Mouse (Mus musculus): Measurements from ENCODE around the gene Gm26938.

Gene Gm26938

GRCm38 (mm10) chr5:139816445-139816844, 9.8 kb downstream of the Gm26938 start:
- DNase-seq (ENCODE audit: low spot score in 2 of 2), result no peak

GRCm38 (mm10) chr5:139815964-139816363, 10.2 kb downstream of the Gm26938 start:
- no peak for DNase-seq (ENCODE audit: low spot score in 2 of 2)

- DNase-seq (ENCODE audit: low spot score in 2 of 2), result no peak
Observed at GRCm38 (mm10) chr5:139813963-139814381, 12.2 kb downstream of the Gm26938 start.

GRCm38 (mm10) chr5:139813126-139813490, 13.1 kb downstream of the Gm26938 start:
- no peak for DNase-seq (ENCODE audit: low spot score in 2 of 2)

- DNase-seq (ENCODE audit: low spot score in 2 of 2), result no peak
Observed at GRCm38 (mm10) chr5:139812398-139813125, 13.6 kb downstream of the Gm26938 start.

GRCm38 (mm10) chr5:139811677-139812397, 14.4 kb downstream of the Gm26938 start:
- DNase-seq (ENCODE audit: low spot score in 2 of 2), result no peak

- DNase-seq (ENCODE audit: low spot score in 2 of 2), result no peak
Observed at GRCm38 (mm10) chr5:139809397-139809796, 16.8 kb downstream of the Gm26938 start.

GRCm38 (mm10) chr5:139805924-139806323, 20.3 kb downstream of the Gm26938 start:
- DNase-seq (ENCODE audit: low spot score in 2 of 2), result no peak

- DNase-seq (ENCODE audit: low spot score in 2 of 2), result no peak
Observed at GRCm38 (mm10) chr5:139804573-139805111, 21.6 kb downstream of the Gm26938 start.

- no peak for DNase-seq (ENCODE audit: low spot score in 2 of 2)
Observed at GRCm38 (mm10) chr5:139804107-139804551, 22.1 kb downstream of the Gm26938 start.

GRCm38 (mm10) chr5:139803601-139804102, 22.6 kb downstream of the Gm26938 start:
- no peak for DNase-seq (ENCODE audit: low spot score in 2 of 2)

- no peak for DNase-seq (ENCODE audit: low spot score in 2 of 2)
Observed at GRCm38 (mm10) chr5:139803165-139803564, 23.0 kb downstream of the Gm26938 start.

GRCm38 (mm10) chr5:139801880-139802279, 24.3 kb downstream of the Gm26938 start:
- no peak for DNase-seq (ENCODE audit: low spot score in 2 of 2)

GRCm38 (mm10) chr5:139801231-139801630, 25.0 kb downstream of the Gm26938 start:
- no peak for DNase-seq (ENCODE audit: low spot score in 2 of 2)

GRCm38 (mm10) chr5:139799801-139800590, 26.2 kb downstream of the Gm26938 start:
- DNase-seq (ENCODE audit: low spot score in 2 of 2), result no peak

GRCm38 (mm10) chr5:139799041-139799440, 27.2 kb downstream of the Gm26938 start:
- no peak for DNase-seq (ENCODE audit: low spot score in 2 of 2)

- DNase-seq (ENCODE audit: low spot score in 2 of 2), result no peak
Observed at GRCm38 (mm10) chr5:139798168-139798900, 27.9 kb downstream of the Gm26938 start.

GRCm38 (mm10) chr5:139797473-139798167, 28.6 kb downstream of the Gm26938 start:
- DNase-seq (ENCODE audit: low spot score in 2 of 2), result peak; percentile 82 to 86

- DNase-seq (ENCODE audit: low spot score in 2 of 2), result peak; percentile 49 to 63
Observed at GRCm38 (mm10) chr5:139796900-139797299, 29.3 kb downstream of the Gm26938 start.

GRCm38 (mm10) chr5:139796001-139796620, 30.1 kb downstream of the Gm26938 start:
- no peak for DNase-seq (ENCODE audit: low spot score in 2 of 2)
